Mouse (Mus musculus) cortical plate, adult 2 months (tissue): ENCODE data around the gene Auts2.

Experiments
- CTCF ChIP-seq: fragments of 200-500 bp; IDR thresholded peaks from 2 replicates; pipeline ENCODE4 v1.5.1; 2011; ENCODE audit warnings: mild to moderate bottlenecking, control low read depth, low read length; ENCODE audit not compliant: insufficient read depth; ENCODE audit errors: extremely low read depth
- POLR2A ChIP-seq: fragments of 200-500 bp; IDR thresholded peaks from 2 replicates; pipeline ENCODE4 v1.6.1; 2011; ENCODE audit warnings: mild to moderate bottlenecking, low read length, control low read depth; ENCODE audit not compliant: insufficient read depth; ENCODE audit errors: extremely low read depth

DNA sequence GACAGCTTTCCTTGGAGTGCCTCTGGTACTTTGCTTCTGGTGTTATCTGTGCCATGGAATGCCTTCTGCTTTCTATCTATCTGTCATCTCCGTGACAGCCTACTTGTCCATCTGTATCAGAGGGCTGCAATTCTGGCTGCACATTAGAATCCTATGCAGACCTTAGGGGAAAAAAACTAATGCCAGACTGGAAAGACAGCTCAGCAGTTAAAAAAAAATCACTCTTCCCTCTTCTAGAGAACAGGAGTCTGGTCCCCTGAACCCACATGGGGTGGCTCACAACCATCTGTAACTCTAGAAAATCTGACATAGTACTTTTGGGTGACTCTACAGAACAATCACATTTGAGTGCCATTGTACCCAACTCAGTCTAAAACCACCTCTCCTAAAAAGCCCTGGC, 181.9 kb downstream of the Auts2 start:
- TF ChIP-seq CTCF: no peak
- no peak for TF ChIP-seq POLR2A
